Mouse (Mus musculus): ENCODE measurements around the gene Slit3. TPM values are rescaled to one million over a fixed set of nuclear protein-coding genes. Genes with fewer than 3 reads are reported as not detected.

The Slit3 gene
- polyA plus RNA-seq, 1 experiment from 2014 or later = 4.5 TPM

- Histone ChIP-seq H3K27me3 (ENCODE audit: control insufficient read depth, insufficient read depth, low read depth, low read length) (0 out of 2 replicates have a peak, but pooled peaks cover 8% of the 10 kb centered on the region), H3K4me3 (ENCODE audit: low read depth, low read length) (no peak overlapping the region), H3K4me1 (ENCODE audit: control insufficient read depth, insufficient read depth, low read length) (peaks cover 12% of the 10 kb centered on the region), H3K27ac (ENCODE audit: low read length) (no peak overlapping the region), H3K9me3 (replicated peaks; ENCODE audit: control insufficient read depth, low read length, poor library complexity, severe bottlenecking) (no peaks in the 10 kb centered on the region), H3K9ac (ENCODE audit: low read depth, low read length) (no peak overlapping the region), H3K36me3 (ENCODE audit: control insufficient read depth, insufficient read depth, low read length) (no peaks in the 10 kb centered on the region), H3K4me2 (ENCODE audit: low read length) (no peak overlapping the region)
- no peak for ATAC-seq
- WGBS = 85% methylated on average over 6 of the region's 6 CpGs
Measured at GRCm38 (mm10) chr11:35198537-35199088, 77.6 kb downstream of the Slit3 start.

- Histone ChIP-seq H3K36me3 (ENCODE audit: control insufficient read depth, insufficient read depth, low read length) (no peaks in the 10 kb centered on the region), H3K4me3 (ENCODE audit: low read depth, low read length) (no peak overlapping the region), H3K27me3 (ENCODE audit: control insufficient read depth, insufficient read depth, low read depth, low read length) (0 out of 2 replicates have a peak, but pooled peaks cover 8% of the 10 kb centered on the region), H3K4me1 (ENCODE audit: control insufficient read depth, insufficient read depth, low read length) (peaks cover 17% of the 10 kb centered on the region), H3K9ac (ENCODE audit: low read depth, low read length) (no peak overlapping the region), H3K9me3 (replicated peaks; ENCODE audit: control insufficient read depth, low read length, poor library complexity, severe bottlenecking) (no peaks in the 10 kb centered on the region), H3K4me2 (ENCODE audit: low read length) (no peak overlapping the region), H3K27ac (ENCODE audit: low read length) (no peak overlapping the region)
- no peak for ATAC-seq
- 33% methylated on average over 5 of the region's 5 CpGs for WGBS
Measured at GRCm38 (mm10) chr11:35202332-35202731, 81.3 kb downstream of the Slit3 start.

GRCm38 (mm10) chr11:35203673-35204072 is 82.6 kb downstream of the Slit3 start:
- Histone ChIP-seq H3K4me1 (ENCODE audit: control insufficient read depth, insufficient read depth, low read length) (peaks cover 17% of the 10 kb centered on the region), H3K9ac (ENCODE audit: low read depth, low read length) (no peak overlapping the region), H3K9me3 (replicated peaks; ENCODE audit: control insufficient read depth, low read length, poor library complexity, severe bottlenecking) (no peaks in the 10 kb centered on the region), H3K27me3 (ENCODE audit: control insufficient read depth, insufficient read depth, low read depth, low read length) (0 out of 2 replicates have a peak, but pooled peaks cover 8% of the 10 kb centered on the region), H3K4me3 (ENCODE audit: low read depth, low read length) (no peak overlapping the region), H3K36me3 (ENCODE audit: control insufficient read depth, insufficient read depth, low read length) (no peaks in the 10 kb centered on the region), H3K27ac (ENCODE audit: low read length) (no peak overlapping the region), H3K4me2 (ENCODE audit: low read length) (0 out of 2 replicates have a peak overlapping the region, but pooled peaks have one; percentile 5)
- 20% methylated on average over 10 of the region's 10 CpGs for WGBS
- peak; percentile 62; the same call in 1 of the 2 replicates for ATAC-seq

- no peak overlapping the region for H3K27ac ChIP-seq (ENCODE audit: low read length)
- H3K9me3 ChIP-seq (replicated peaks; ENCODE audit: control insufficient read depth, low read length, poor library complexity, severe bottlenecking) = no peaks in the 10 kb centered on the region
- H3K4me1 ChIP-seq (ENCODE audit: control insufficient read depth, insufficient read depth, low read length) = peaks cover 17% of the 10 kb centered on the region
- no peaks in the 10 kb centered on the region for H3K36me3 ChIP-seq (ENCODE audit: control insufficient read depth, insufficient read depth, low read length)
- no peak for ATAC-seq
- H3K4me3 ChIP-seq (ENCODE audit: low read depth, low read length) = no peak overlapping the region
- 0 out of 2 replicates have a peak overlapping the region, but pooled peaks have one; percentile 5 for H3K4me2 ChIP-seq (ENCODE audit: low read length)
- WGBS = 29% methylated on average over 9 of the region's 9 CpGs
- no peak overlapping the region for H3K9ac ChIP-seq (ENCODE audit: low read depth, low read length)
- 0 out of 2 replicates have a peak, but pooled peaks cover 8% of the 10 kb centered on the region for H3K27me3 ChIP-seq (ENCODE audit: control insufficient read depth, insufficient read depth, low read depth, low read length)
Measured at GRCm38 (mm10) chr11:35204084-35204483, 83.1 kb downstream of the Slit3 start.

- whole genome bisulfite sequencing = 88% methylated on average over 14 of the region's 14 CpGs
- ATAC-seq = no peak
Measured at GRCm38 (mm10) chr11:35210728-35211682, 90.0 kb downstream of the Slit3 start.

GRCm38 (mm10) chr11:35224025-35224424 is 103.0 kb downstream of the Slit3 start:
- H3K36me3 ChIP-seq (ENCODE audit: control insufficient read depth, insufficient read depth, low read length) = no peaks in the 10 kb centered on the region
- H3K4me2 ChIP-seq (ENCODE audit: low read length) = no peak overlapping the region
- 0 out of 2 replicates have a peak, but pooled peaks have one; percentile 28 for ATAC-seq
- H3K27ac ChIP-seq (ENCODE audit: low read length) = no peak overlapping the region
- no peak overlapping the region for H3K9ac ChIP-seq (ENCODE audit: low read depth, low read length)
- no peaks in the 10 kb centered on the region for H3K9me3 ChIP-seq (replicated peaks; ENCODE audit: control insufficient read depth, low read length, poor library complexity, severe bottlenecking)
- H3K27me3 ChIP-seq (ENCODE audit: control insufficient read depth, insufficient read depth, low read depth, low read length) = no peaks in the 10 kb centered on the region
- 7% methylated on average over 4 of the region's 4 CpGs for WGBS
- no peak overlapping the region for H3K4me3 ChIP-seq (ENCODE audit: low read depth, low read length)
- H3K4me1 ChIP-seq (ENCODE audit: control insufficient read depth, insufficient read depth, low read length) = 0 out of 2 replicates have a peak, but pooled peaks cover 2% of the 10 kb centered on the region

More at GRCm38 (mm10) chr11:35210728-35211682, 90.0 kb downstream of the Slit3 start:
- H3K4me3 ChIP-seq (ENCODE audit: low read depth, low read length) = no peak overlapping the region
- no peak overlapping the region for H3K4me2 ChIP-seq (ENCODE audit: low read length)
- H3K9ac ChIP-seq (ENCODE audit: low read depth, low read length) = no peak overlapping the region
- no peaks in the 10 kb centered on the region for H3K4me1 ChIP-seq (ENCODE audit: control insufficient read depth, insufficient read depth, low read length)
- no peaks in the 10 kb centered on the region; the same call in 1 of the 2 replicates for H3K27me3 ChIP-seq (ENCODE audit: control insufficient read depth, insufficient read depth, low read depth, low read length)
- no peak overlapping the region for H3K27ac ChIP-seq (ENCODE audit: low read length)
- no peaks in the 10 kb centered on the region for H3K36me3 ChIP-seq (ENCODE audit: control insufficient read depth, insufficient read depth, low read length)
- H3K9me3 ChIP-seq (replicated peaks; ENCODE audit: control insufficient read depth, low read length, poor library complexity, severe bottlenecking) = no peaks in the 10 kb centered on the region

- Histone ChIP-seq H3K4me3 (ENCODE audit: low read depth, low read length) (no peak overlapping the region), H3K4me1 (ENCODE audit: control insufficient read depth, insufficient read depth, low read length) (no peaks in the 10 kb centered on the region), H3K9ac (ENCODE audit: low read depth, low read length) (no peak overlapping the region), H3K4me2 (ENCODE audit: low read length) (no peak overlapping the region), H3K9me3 (replicated peaks; ENCODE audit: control insufficient read depth, low read length, poor library complexity, severe bottlenecking) (no peaks in the 10 kb centered on the region), H3K27me3 (ENCODE audit: control insufficient read depth, insufficient read depth, low read depth, low read length) (no peaks in the 10 kb centered on the region), H3K27ac (ENCODE audit: low read length) (no peak overlapping the region), H3K36me3 (ENCODE audit: control insufficient read depth, insufficient read depth, low read length) (no peaks in the 10 kb centered on the region)
- no peak for ATAC-seq
- 86% methylated on average over 10 of the region's 10 CpGs for WGBS
Measured at GRCm38 (mm10) chr11:35231361-35232090, 110.5 kb downstream of the Slit3 start.

GRCm38 (mm10) chr11:35232321-35232720 is 111.3 kb downstream of the Slit3 start:
- no peak overlapping the region for H3K4me2 ChIP-seq (ENCODE audit: low read length)
- WGBS = 88% methylated on average over 4 of the region's 4 CpGs

More at GRCm38 (mm10) chr11:35232321-35232720, 111.3 kb downstream of the Slit3 start:
- Histone ChIP-seq H3K4me3 (ENCODE audit: low read depth, low read length) (no peak overlapping the region), H3K27ac (ENCODE audit: low read length) (no peak overlapping the region), H3K9me3 (replicated peaks; ENCODE audit: control insufficient read depth, low read length, poor library complexity, severe bottlenecking) (no peaks in the 10 kb centered on the region), H3K27me3 (ENCODE audit: control insufficient read depth, insufficient read depth, low read depth, low read length) (no peaks in the 10 kb centered on the region), H3K36me3 (ENCODE audit: control insufficient read depth, insufficient read depth, low read length) (no peaks in the 10 kb centered on the region), H3K4me1 (ENCODE audit: control insufficient read depth, insufficient read depth, low read length) (no peaks in the 10 kb centered on the region), H3K9ac (ENCODE audit: low read depth, low read length) (no peak overlapping the region)
- no peak for ATAC-seq

All from midbrain, embryonic 16.5 days (tissue).